Mouse (Mus musculus) neural tube, embryonic 11.5 days (tissue): ENCODE results near the gene Adamtsl5. TPM values are rescaled to one million over a fixed set of nuclear protein-coding genes. Genes with fewer than 3 reads are reported as not detected.
A peak's percentile ranks its signal among the peaks of the same experiment; 100 is the strongest.

Experiments
- ATAC-seq: fragments of 200-750 bp; cut with Nextera tagmentation; 2 replicates; pipeline ENCODE4 v1.8.0; 2017; ENCODE audit warnings: moderate number of reproducible peaks, mild to moderate bottlenecking, moderate TSS enrichment, moderate library complexity; ENCODE audit not compliant: insufficient read depth, low FRiP score, low TSS enrichment
- DNase-seq: peaks from one replicate; pipeline ENCODE4 v3.0.0-alpha.2; 2015; ENCODE audit warnings: low spot score
- H3K27ac ChIP-seq: fragments of 300-500 bp; sonication (generic); 2 replicates; pipeline ENCODE4 v1.5.1; 2014; ENCODE audit warnings: low read depth, mild to moderate bottlenecking, low read length
- H3K27me3 ChIP-seq: fragments of 300-500 bp; sonication (generic); 2 replicates; pipeline ENCODE4 v1.6.1; 2014; ENCODE audit warnings: mild to moderate bottlenecking, low read length, mixed read lengths; ENCODE audit not compliant: control insufficient read depth, insufficient read depth
- H3K36me3 ChIP-seq: fragments of 300-500 bp; sonication (generic); 2 replicates; pipeline ENCODE4 v1.6.1; 2014; ENCODE audit warnings: mild to moderate bottlenecking, low read length, moderate library complexity, mixed read lengths; ENCODE audit not compliant: control insufficient read depth, insufficient read depth
- H3K4me1 ChIP-seq: fragments of 300-500 bp; sonication (generic); 2 replicates; pipeline ENCODE4 v1.6.1; 2014; ENCODE audit warnings: low read length, mixed read lengths; ENCODE audit not compliant: control insufficient read depth, insufficient read depth
- H3K4me2 ChIP-seq: fragments of 300-500 bp; sonication (generic); 2 replicates; pipeline ENCODE4 v1.6.1; 2014; ENCODE audit warnings: low read depth, mild to moderate bottlenecking, moderate library complexity
- H3K4me3 ChIP-seq: fragments of 300-500 bp; sonication (generic); 2 replicates; pipeline ENCODE4 v1.5.1; 2014; ENCODE audit warnings: low read depth, low read length
- H3K9ac ChIP-seq: fragments of 300-500 bp; sonication (generic); 2 replicates; pipeline ENCODE4 v1.6.1; 2014; ENCODE audit warnings: mild to moderate bottlenecking, low read length
- H3K9me3 ChIP-seq: fragments of 300-500 bp; sonication (generic); 2 replicates; pipeline ENCODE4 v1.6.1; 2016; ENCODE audit warnings: low read length; ENCODE audit not compliant: control insufficient read depth
- WGBS: fragments of 180-500 bp; shearing (Covaris S2); extraction: QIAGEN DNeasy Blood & Tissue Kit; methylation state at CpG from one replicate; pipeline ENCODE4 v1.1.7; 2014; 5-methylcytosine and 5-hydroxymethylcytosine counted together
- polyA plus RNA-seq: library from polyadenylated mRNA; unstranded; fragments of >200 nt; fragmentation: Nextera tagmentation; extraction: Ambion mirVana; gene quantifications from 2 replicates; pipeline ENCODE4 v1.2.1, GENCODE M21; 2014

The Adamtsl5 gene
- polyA plus RNA-seq, 1 experiment from 2014 or later: 0.17 TPM

GRCm38 (mm10) chr10:80322811-80323211 lies 25.4 kb downstream of the Adamtsl5 start:
- no peaks in the 10 kb centered on the region for H3K9me3 ChIP-seq
- no peak overlapping the region for H3K27ac ChIP-seq
- peak overlapping the region; percentile 56; the same call in 1 of the 2 replicates for H3K9ac ChIP-seq
- peaks cover 14% of the 10 kb centered on the region for H3K4me1 ChIP-seq
- peak overlapping the region; percentile 44 for H3K4me3 ChIP-seq
- H3K27me3 ChIP-seq: no peaks in the 10 kb centered on the region
- WGBS: 13% methylated on average over 24 of the region's 28 CpGs
- H3K4me2 ChIP-seq: peak overlapping the region; percentile 93
- no peak for ATAC-seq
- DNase-seq: no peak
- H3K36me3 ChIP-seq: peaks cover under 1% of the 10 kb centered on the region; the same call in 1 of the 2 replicates

GRCm38 (mm10) chr10:80321670-80322581 lies 26.3 kb downstream of the Adamtsl5 start:
- peak overlapping the region; percentile 93; the same call in 1 of the 2 replicates for H3K4me2 ChIP-seq
- H3K4me3 ChIP-seq: no peak overlapping the region
- no peaks in the 10 kb centered on the region; the same call in 1 of the 2 replicates for H3K27me3 ChIP-seq
- no peaks in the 10 kb centered on the region for H3K9me3 ChIP-seq
- no peak overlapping the region; the same call in 1 of the 2 replicates for H3K9ac ChIP-seq
- 93% methylated on average over 21 of the region's 21 CpGs for WGBS
- H3K27ac ChIP-seq: no peak overlapping the region
- peaks cover 14% of the 10 kb centered on the region for H3K4me1 ChIP-seq
- ATAC-seq: no peak
- peaks cover 2% of the 10 kb centered on the region; the same call in 1 of the 2 replicates for H3K36me3 ChIP-seq
- DNase-seq: no peak

DNA sequence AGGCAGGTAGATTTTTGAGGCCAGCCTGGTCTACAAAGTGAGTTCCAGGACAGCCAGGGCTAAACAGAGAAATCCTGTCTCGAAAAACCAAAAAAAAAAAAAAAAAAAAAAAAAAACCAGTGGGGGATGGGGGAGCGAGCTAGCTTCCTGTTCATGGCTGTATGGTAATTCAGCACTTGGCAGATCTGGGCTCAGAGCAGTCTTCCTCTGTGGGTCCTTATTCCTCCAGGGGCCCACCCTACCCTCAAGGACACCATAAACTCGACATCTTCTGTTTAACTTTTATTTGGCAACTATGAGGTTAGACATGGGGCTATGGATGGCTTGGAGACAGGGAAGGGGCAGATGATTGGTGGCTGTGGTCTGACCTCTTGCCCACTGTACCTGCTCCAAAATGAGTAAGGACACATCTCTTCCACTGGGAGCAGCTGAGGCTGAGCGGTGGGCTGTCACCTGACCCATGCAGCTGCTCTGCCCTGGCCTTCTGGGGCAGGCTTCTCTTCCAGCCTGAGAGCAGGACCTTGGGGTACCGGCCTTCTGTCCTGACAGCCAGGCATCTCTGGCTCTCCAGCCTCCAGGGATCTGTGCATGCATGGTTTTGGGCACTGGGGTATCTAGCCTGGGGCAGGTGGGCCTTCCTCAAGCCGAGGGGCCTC lies 27.1 kb downstream of the Adamtsl5 start:
- no peaks in the 10 kb centered on the region for H3K9me3 ChIP-seq
- H3K9ac ChIP-seq: no peak overlapping the region
- H3K36me3 ChIP-seq: peaks cover 2% of the 10 kb centered on the region; the same call in 1 of the 2 replicates
- ATAC-seq (no peak), DNase-seq (no peak)
- 82% methylated on average over 6 of the region's 6 CpGs for WGBS
- no peak overlapping the region for H3K4me2 ChIP-seq
- no peak overlapping the region for H3K4me3 ChIP-seq
- H3K27me3 ChIP-seq: peaks cover 7% of the 10 kb centered on the region
- H3K4me1 ChIP-seq: peaks cover 14% of the 10 kb centered on the region
- no peak overlapping the region for H3K27ac ChIP-seq

GRCm38 (mm10) chr10:80320340-80320760 lies 27.9 kb downstream of the Adamtsl5 start, which contains the start of gene 2310011J03Rik:
2310011J03Rik (minus strand) TSS chr10:80320537.
- DNase-seq: peak; percentile 91
- Histone ChIP-seq H3K27me3 (peaks cover 13% of the 10 kb centered on the region), H3K36me3 (peaks cover 4% of the 10 kb centered on the region; the same call in 1 of the 2 replicates), H3K4me3 (peak within 1 kb of the TSS; percentile 91), H3K27ac (no peak within 1 kb of the TSS), H3K4me2 (peak within 1 kb of the TSS; percentile 87), H3K9ac (peak within 1 kb of the TSS; percentile 76), H3K9me3 (no peaks in the 10 kb centered on the region), H3K4me1 (peaks cover 17% of the 10 kb centered on the region)
- WGBS: under 1% methylated on average over 34 of the region's 34 CpGs
- peak; percentile 45; the same call in 1 of the 2 replicates for ATAC-seq

GRCm38 (mm10) chr10:80317011-80317410 lies 31.2 kb downstream of the Adamtsl5 start:
- Histone ChIP-seq H3K4me2 (no peak overlapping the region; the same call in 1 of the 2 replicates), H3K27ac (no peak overlapping the region), H3K4me1 (peaks cover 9% of the 10 kb centered on the region), H3K9me3 (no peaks in the 10 kb centered on the region), H3K27me3 (peaks cover 43% of the 10 kb centered on the region), H3K36me3 (peaks cover 7% of the 10 kb centered on the region), H3K9ac (no peak overlapping the region), H3K4me3 (no peak overlapping the region)
- DNase-seq (no peak), ATAC-seq (no peak)
- WGBS: 42% methylated on average over 10 of the region's 10 CpGs

- H3K36me3 ChIP-seq: peaks cover 7% of the 10 kb centered on the region
- peaks cover 9% of the 10 kb centered on the region for H3K4me1 ChIP-seq
- H3K9me3 ChIP-seq: no peaks in the 10 kb centered on the region
- 27% methylated on average over 11 of the region's 11 CpGs for WGBS
- H3K4me2 ChIP-seq: no peak overlapping the region
- H3K27ac ChIP-seq: no peak overlapping the region
- no peak for DNase-seq
- H3K4me3 ChIP-seq: no peak overlapping the region
- ATAC-seq: no peak
- no peak overlapping the region for H3K9ac ChIP-seq
- H3K27me3 ChIP-seq: peaks cover 43% of the 10 kb centered on the region
These were observed 31.8 kb downstream of the Adamtsl5 start for GRCm38 (mm10) chr10:80316359-80316781.

GRCm38 (mm10) chr10:80315315-80315714 lies 32.9 kb downstream of the Adamtsl5 start:
- Histone ChIP-seq H3K9ac (no peak overlapping the region), H3K9me3 (no peaks in the 10 kb centered on the region), H3K4me3 (no peak overlapping the region), H3K36me3 (peaks cover 7% of the 10 kb centered on the region), H3K4me1 (peaks cover 9% of the 10 kb centered on the region), H3K4me2 (no peak overlapping the region), H3K27me3 (peaks cover 43% of the 10 kb centered on the region), H3K27ac (no peak overlapping the region)
- ATAC-seq (no peak), DNase-seq (no peak)
- WGBS: 47% methylated on average over 27 of the region's 27 CpGs

DNA sequence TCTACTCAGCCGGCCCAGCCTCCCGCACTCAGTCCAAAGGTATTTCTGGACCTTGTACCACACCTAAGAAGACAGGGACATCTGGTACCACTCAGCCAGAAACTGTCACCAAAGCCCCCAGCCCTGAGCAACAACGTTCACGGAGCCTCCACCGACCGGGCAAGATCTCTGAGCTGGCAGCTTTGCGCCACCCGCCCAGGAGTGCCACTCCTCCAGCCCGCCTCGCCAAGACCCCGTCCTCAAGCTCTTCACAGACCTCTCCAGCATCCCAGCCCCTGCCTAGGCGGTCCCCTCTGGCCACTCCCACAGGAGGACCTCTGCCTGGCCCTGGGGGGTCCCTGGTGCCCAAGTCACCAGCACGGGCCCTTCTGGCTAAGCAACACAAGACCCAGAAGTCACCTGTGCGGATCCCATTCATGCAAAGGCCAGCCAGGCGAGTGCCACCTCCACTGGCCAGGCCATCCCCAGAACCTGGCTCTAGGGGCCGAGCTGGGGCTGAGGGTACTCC lies 33.7 kb downstream of the Adamtsl5 start:
- Histone ChIP-seq H3K36me3 (peaks cover 7% of the 10 kb centered on the region), H3K27me3 (peaks cover 43% of the 10 kb centered on the region), H3K4me3 (no peak overlapping the region), H3K4me1 (peaks cover 6% of the 10 kb centered on the region), H3K9ac (no peak overlapping the region), H3K9me3 (no peaks in the 10 kb centered on the region), H3K4me2 (no peak overlapping the region), H3K27ac (no peak overlapping the region)
- 57% methylated on average over 16 of the region's 16 CpGs for WGBS
- DNase-seq: no peak
- no peak for ATAC-seq
